Mouse (Mus musculus) forebrain, postnatal 0 days (tissue): Measurements from ENCODE around the gene Sema4c. TPM values are rescaled to one million over a fixed set of nuclear protein-coding genes. Genes with fewer than 3 reads are reported as not detected.

Experiments used
- ATAC-seq: fragments of 200-750 bp; cut with Nextera tagmentation; 2 replicates; pipeline ENCODE4 v1.8.0; 2017; ENCODE audit warnings: mild to moderate bottlenecking, moderate library complexity
- DNase-seq: peaks from one replicate; pipeline ENCODE4 v3.0.0-alpha.2; 2015
- H3K27ac ChIP-seq: fragments of 300-500 bp; sonication (generic); 2 replicates; pipeline ENCODE4 v1.5.1; 2014; ENCODE audit warnings: low read depth, mild to moderate bottlenecking, antibody characterized with exemption, low read length, moderate library complexity, mixed read lengths
- H3K27me3 ChIP-seq: fragments of 300-500 bp; sonication (generic); 2 replicates; pipeline ENCODE4 v1.6.1; 2014; ENCODE audit warnings: mild to moderate bottlenecking, low read length, mixed read lengths; ENCODE audit not compliant: insufficient read depth
- H3K36me3 ChIP-seq: fragments of 300-500 bp; sonication (generic); 2 replicates; pipeline ENCODE4 v1.6.1; 2014; ENCODE audit warnings: mild to moderate bottlenecking, moderate library complexity; ENCODE audit not compliant: insufficient read depth
- H3K4me1 ChIP-seq: fragments of 300-500 bp; sonication (generic); 2 replicates; pipeline ENCODE4 v1.6.1; 2014; ENCODE audit warnings: antibody characterized with exemption; ENCODE audit not compliant: insufficient read depth
- H3K4me2 ChIP-seq: fragments of 300-500 bp; sonication (generic); 2 replicates; pipeline ENCODE4 v1.6.1; 2014; ENCODE audit warnings: low read depth, mild to moderate bottlenecking, moderate library complexity
- H3K4me3 ChIP-seq: fragments of 300-500 bp; sonication (generic); 2 replicates; pipeline ENCODE4 v1.5.1; 2014; ENCODE audit warnings: low read depth, low read length, mixed read lengths
- H3K9ac ChIP-seq: fragments of 300-500 bp; sonication (generic); 2 replicates; pipeline ENCODE4 v1.6.1; 2014; ENCODE audit warnings: mild to moderate bottlenecking
- H3K9me3 ChIP-seq: fragments of 300-500 bp; sonication (generic); 2 replicates; pipeline ENCODE4 v1.6.1; 2016; ENCODE audit warnings: low read length
- CTCF ChIP-seq: sonication (generic); IDR thresholded peaks from 2 replicates; pipeline ENCODE4 v1.5.1; 2016; ENCODE audit warnings: antibody characterized with exemption, control low read depth, low read depth
- WGBS: fragments of 180-500 bp; shearing (Covaris S2); extraction: QIAGEN DNeasy Blood & Tissue Kit; methylation state at CpG from one replicate; pipeline ENCODE4 v1.1.7; 2014; 5-methylcytosine and 5-hydroxymethylcytosine counted together
- polyA plus RNA-seq: library from polyadenylated mRNA; unstranded; fragments of >200 nt; fragmentation: Nextera tagmentation; extraction: Ambion mirVana; gene quantifications from 2 replicates; pipeline ENCODE4 v1.2.1, GENCODE M21; 2015
- total RNA-seq: library from RNA; depleted of rRNA; stranded (reverse); fragments of >200 nt; gene quantifications from 2 replicates; pipeline ENCODE4 v1.2.3, GENCODE M21; 2014; rRNA removed

Sema4c gene
- total RNA-seq (32.8 and 39.1 TPM in 2 replicates), polyA plus RNA-seq (17.3 and 24.1 TPM in 2 replicates)

DNA sequence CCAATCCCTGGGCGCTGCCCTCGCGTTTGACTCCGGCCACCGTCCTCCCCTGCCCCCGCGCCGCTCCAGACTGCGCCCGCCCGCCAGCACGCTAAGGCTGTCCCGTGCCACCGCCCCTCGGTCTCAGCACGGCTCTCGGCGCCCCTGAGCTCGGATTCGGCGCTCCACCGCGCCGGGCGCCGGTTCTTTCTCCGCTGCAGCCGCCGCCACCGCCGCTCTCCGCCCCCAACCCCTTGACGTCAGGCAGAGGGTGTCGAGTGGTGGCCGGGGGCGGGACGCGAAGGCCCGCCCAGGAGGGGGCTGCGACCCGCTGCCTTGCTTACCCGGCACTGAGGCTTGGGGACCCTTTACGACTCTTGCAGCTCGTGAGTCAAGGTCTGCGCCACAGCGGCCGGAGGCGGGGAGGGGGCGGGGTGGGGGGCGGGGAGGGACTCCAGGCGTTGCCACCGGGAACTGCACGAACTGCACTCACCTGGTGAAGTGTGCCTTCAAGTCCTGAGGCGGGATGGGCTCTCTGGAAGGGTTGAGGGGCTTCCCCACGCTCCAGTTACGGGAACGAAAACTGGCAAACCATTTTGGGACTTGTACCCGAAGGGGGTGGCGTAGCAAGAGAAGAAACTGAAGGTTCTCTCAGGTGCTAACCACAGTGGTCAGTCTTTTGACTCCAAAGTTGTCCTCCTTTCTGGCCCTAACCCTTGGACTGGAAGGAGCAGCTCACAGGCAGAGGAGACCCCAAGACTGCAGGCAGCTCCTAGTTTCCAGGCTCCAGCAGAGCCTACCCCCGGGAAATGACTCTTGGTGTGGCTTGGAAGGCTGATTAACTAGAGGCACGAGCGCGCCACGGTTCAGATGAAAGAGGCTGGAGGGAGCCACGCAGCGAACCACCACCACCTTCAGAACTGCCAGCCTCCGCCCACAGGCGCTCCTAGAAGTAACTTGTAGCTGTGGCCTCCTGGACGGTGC, at the start of gene Sema4c:
Gene Sema4c (minus strand): TSS at position 319 of the 963 bp plus-strand sequence.
- peak; percentile 84 for DNase-seq
- 3% methylated on average over 68 of the region's 69 CpGs for WGBS

DNA sequence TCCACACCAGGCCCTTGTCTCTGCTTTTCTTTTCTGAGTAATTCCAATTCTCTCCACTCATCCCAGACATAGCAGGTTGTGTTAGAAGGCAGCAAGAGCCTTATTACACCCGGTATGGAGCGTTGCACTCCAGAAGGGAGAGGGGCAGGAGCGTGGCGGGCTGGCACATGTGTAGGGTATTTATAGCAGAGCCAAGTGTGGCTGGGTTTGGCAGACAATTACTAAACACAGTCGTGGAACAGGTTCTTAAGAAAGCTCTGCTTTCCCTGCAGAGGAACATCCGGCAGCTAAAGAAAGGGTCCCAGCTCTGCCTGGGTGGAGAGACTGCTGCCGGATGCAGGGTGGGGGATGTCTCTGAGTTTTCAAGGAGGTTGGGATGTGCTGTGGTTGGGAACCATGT, 48.8 kb upstream of the Sema4c start:
- TF ChIP-seq CTCF: no peak
- ATAC-seq: peak; percentile 84
- DNase-seq: peak; percentile 72
- Histone ChIP-seq H3K27ac (0 out of 2 replicates have a peak overlapping the region, but pooled peaks have one; percentile 62), H3K9ac (no peak overlapping the region), H3K36me3 (no peaks in the 10 kb centered on the region), H3K9me3 (no peaks in the 10 kb centered on the region), H3K27me3 (no peaks in the 10 kb centered on the region), H3K4me3 (no peak overlapping the region), H3K4me2 (no peak overlapping the region), H3K4me1 (peaks cover 20% of the 10 kb centered on the region)
- WGBS: 27% methylated on average over 7 of the region's 7 CpGs

More for the DNA sequence above, at the start of gene Sema4c:
- peak within 1 kb of the TSS; percentile 96 for H3K4me2 ChIP-seq
- no peaks in the 10 kb centered on the region for H3K27me3 ChIP-seq
- peak within 1 kb of the TSS; percentile 67 for H3K4me3 ChIP-seq
- peak; percentile 50 for ATAC-seq
- no peak for TF ChIP-seq CTCF
- H3K36me3 ChIP-seq: peaks cover 20% of the 10 kb centered on the region
- H3K9ac ChIP-seq: peak within 1 kb of the TSS; percentile 89
- no peaks in the 10 kb centered on the region for H3K9me3 ChIP-seq
- H3K4me1 ChIP-seq: peaks cover 12% of the 10 kb centered on the region
- H3K27ac ChIP-seq: peak within 1 kb of the TSS; percentile 99

DNA sequence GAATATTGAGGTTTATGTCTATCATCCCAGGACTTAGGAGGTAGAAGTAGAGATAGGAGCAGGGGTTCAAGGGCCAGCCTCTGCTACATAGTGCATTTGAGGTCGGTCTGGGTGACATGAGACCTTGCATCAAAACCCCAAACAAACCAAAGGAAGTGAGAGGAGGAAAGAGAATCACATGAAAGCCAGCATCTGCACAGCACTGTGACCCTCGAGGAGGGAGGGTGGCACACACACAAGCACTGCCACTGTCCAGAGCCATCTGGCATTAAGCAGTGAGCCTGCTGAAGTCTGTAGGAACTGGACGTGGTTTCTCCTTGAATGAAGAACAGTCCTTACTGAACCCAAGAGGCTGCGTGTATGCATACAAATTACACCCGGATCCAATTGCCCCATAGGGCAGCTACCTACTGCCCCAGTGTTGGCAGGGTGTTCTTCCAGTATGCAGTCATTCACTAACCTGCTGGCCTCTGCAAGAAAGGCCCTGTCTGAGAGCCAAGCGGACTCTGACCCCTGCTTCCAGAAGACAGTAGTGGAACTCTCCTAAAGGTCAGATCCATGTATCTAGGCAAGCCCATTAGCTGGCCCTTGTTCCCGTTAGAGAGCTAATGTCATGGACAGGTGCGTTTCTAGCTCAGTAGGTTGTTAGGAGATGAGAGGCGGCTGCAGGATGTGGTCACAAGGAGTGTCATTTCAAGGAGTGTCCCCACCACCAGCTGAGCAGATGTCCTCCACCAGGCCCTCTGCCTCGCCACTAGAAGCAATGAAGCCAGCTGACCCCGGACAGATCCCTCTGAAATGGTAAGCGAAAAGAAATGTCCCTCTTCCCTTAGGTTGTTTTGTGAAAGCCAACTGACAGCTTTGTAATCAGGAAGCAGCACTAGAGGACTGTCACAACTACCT, 46.4 kb upstream of the Sema4c start:
- H3K4me2 ChIP-seq: no peak overlapping the region
- no peak overlapping the region for H3K4me3 ChIP-seq
- 80% methylated on average over 12 of the region's 12 CpGs for whole genome bisulfite sequencing
- H3K27me3 ChIP-seq: no peaks in the 10 kb centered on the region
- no peak for DNase-seq
- no peak for TF ChIP-seq CTCF
- H3K9me3 ChIP-seq: no peaks in the 10 kb centered on the region
- no peak for ATAC-seq
- H3K27ac ChIP-seq: no peak overlapping the region
- H3K36me3 ChIP-seq: no peaks in the 10 kb centered on the region
- H3K4me1 ChIP-seq: peaks cover 17% of the 10 kb centered on the region
- no peak overlapping the region for H3K9ac ChIP-seq

DNA sequence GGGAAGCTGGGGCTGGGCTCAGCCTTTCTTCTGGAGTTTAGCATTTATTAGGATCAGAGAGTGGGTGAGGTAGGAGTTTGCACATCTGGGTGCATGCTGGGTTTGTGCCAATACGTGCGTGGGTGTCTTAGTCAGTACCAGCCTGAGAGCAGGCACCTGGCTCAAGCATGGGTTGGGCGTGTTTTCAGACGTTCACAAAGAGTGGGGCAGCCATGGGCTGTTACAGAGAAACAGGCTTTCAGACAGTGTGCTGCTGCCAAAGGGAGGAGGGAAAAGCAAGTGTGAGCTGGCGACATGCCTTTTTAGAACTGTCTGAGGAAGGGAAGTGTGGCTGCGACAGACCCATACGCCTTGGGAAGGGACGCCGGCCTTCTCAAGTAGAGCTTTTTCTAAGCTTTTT, 45.2 kb upstream of the Sema4c start:
- Histone ChIP-seq H3K4me2 (no peak overlapping the region), H3K4me3 (no peak overlapping the region), H3K4me1 (peaks cover 17% of the 10 kb centered on the region), H3K36me3 (no peaks in the 10 kb centered on the region), H3K27ac (peak overlapping the region; percentile 76), H3K9ac (no peak overlapping the region), H3K9me3 (no peaks in the 10 kb centered on the region), H3K27me3 (no peaks in the 10 kb centered on the region)
- DNase-seq: peak; percentile 84
- TF ChIP-seq CTCF: no peak
- peak; percentile 84 for ATAC-seq
- 34% methylated on average over 9 of the region's 9 CpGs for WGBS

DNA sequence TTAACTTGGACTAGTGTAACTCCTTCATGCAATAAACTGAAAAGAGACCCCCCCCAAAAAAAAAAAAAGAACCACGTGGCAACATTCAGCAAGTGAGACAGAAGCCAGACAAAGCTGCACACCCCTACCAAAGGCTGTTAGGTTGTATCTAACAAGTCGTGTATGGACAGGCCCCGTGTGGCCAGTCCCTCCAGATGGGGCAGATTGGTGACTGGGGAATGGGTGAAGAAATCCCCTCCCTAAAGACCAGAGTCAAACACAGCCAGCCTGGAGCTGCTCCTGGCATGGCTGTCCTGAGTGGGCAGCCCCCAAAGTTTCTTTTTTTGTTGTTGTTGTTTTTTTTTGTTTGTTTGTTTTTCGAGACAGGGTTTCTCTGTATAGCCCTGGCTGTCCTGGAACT, 44.1 kb upstream of the Sema4c start:
- Histone ChIP-seq H3K36me3 (no peaks in the 10 kb centered on the region), H3K4me3 (no peak overlapping the region), H3K27me3 (no peaks in the 10 kb centered on the region), H3K4me2 (no peak overlapping the region), H3K4me1 (peaks cover 16% of the 10 kb centered on the region), H3K27ac (no peak overlapping the region), H3K9me3 (no peaks in the 10 kb centered on the region), H3K9ac (no peak overlapping the region)
- no peak for TF ChIP-seq CTCF
- 64% methylated on average over 4 of the region's 4 CpGs for WGBS
- ATAC-seq: no peak
- DNase-seq: no peak

DNA sequence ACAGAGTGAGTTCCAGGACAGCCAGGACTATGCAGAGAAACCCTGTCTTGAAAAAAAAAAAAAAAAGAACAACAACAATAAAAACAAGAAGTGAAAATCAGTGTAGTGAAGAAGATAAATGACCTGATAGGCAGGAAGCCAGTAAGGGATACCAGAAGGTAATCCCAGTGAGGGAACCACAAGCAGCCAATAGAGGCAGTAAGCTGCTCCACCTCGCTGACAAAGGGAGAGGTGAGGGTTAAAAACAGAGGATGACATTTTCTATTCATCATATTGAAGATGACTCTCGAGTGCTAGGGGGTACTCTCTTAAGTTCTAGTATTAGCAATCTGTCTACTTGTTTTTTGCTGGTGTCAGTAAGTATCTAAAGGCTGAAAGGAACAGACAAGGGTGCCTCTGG, 40.3 kb upstream of the Sema4c start:
- H3K4me3 ChIP-seq: no peak overlapping the region
- no peaks in the 10 kb centered on the region for H3K27me3 ChIP-seq
- no peak for TF ChIP-seq CTCF
- DNase-seq: no peak
- no peak overlapping the region for H3K4me2 ChIP-seq
- peaks cover 6% of the 10 kb centered on the region for H3K4me1 ChIP-seq
- 67% methylated on average over 2 of the region's 2 CpGs for WGBS
- no peaks in the 10 kb centered on the region for H3K36me3 ChIP-seq
- no peak overlapping the region for H3K9ac ChIP-seq
- no peaks in the 10 kb centered on the region for H3K9me3 ChIP-seq
- ATAC-seq: no peak
- no peak overlapping the region for H3K27ac ChIP-seq
